Mouse (Mus musculus) lung, adult 2 months (tissue): Measurements from ENCODE around the gene Hist2h3b.
A peak's percentile ranks its signal among the peaks of the same experiment; 100 is the strongest.

Experiments
- CTCF ChIP-seq: fragments of 200-500 bp; IDR thresholded peaks from 2 replicates; pipeline ENCODE4 v1.5.1; 2011; ENCODE audit warnings: mild to moderate bottlenecking, low read length, control low read depth; ENCODE audit not compliant: insufficient read depth
- POLR2A ChIP-seq: fragments of 200-500 bp; IDR thresholded peaks from 2 replicates; pipeline ENCODE4 v1.6.1; 2011; ENCODE audit warnings: low read depth, mild to moderate bottlenecking, control low read depth, low read length, borderline replicate concordance; ENCODE audit errors: extremely low read depth

GRCm38 (mm10) chr3:96220765-96221639 is 47.5 kb upstream of the Hist2h3b start, which contains the start of the genes Hist2h2ac and Hist2h2be:
- no peak for TF ChIP-seq CTCF
- TF ChIP-seq POLR2A = peak; percentile 89
